Mouse (Mus musculus): ENCODE measurements around the gene Ppp1r3f. TPM values are rescaled to one million over a fixed set of nuclear protein-coding genes. Genes with fewer than 3 reads are reported as not detected.

Ppp1r3f gene
- total RNA-seq (2015) (0.05 and 0.09 TPM in 2 replicates), total RNA-seq (2017) (0.53 and 0.55 TPM in 2 replicates)

DNA sequence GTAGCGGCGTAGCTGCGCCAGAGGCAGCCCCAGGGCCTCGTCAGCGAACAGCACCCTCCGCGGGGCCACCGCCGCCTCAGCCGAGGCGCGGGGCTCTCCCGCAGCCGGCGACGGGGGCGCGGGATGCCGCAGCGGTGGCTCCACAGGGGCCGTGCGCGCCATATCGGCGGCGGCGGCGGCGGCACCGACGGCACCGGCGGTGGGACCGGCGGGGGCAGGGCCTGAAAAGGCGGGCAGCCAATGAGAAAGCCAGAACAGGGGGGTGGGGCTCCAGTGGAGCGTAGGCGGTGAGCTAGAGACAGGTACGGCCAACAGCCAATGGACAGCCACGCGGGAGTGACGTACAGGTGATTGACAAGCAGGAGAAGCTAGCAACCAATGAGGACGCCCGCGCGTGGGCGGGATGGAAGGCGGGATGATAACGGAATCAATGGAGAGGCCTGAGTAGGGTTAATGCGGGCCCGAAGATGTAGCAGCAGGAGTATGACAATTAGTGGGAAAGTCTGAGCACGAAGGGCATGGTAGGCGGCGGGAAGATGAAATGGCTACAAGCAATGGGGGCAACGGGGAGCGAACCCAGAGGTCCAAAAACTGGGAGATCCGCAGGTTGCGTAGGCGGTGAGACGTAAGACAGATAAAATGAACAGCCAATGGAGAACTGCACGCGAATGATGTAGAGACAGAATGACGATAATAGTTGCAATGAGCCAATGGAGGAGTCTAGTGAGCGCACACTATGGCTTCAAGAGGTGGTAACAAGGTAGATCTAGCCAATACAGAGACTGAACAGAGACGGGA, at the start of gene Ppp1r3f:
Ppp1r3f (minus strand) TSS at position 197 of the 798 bp plus-strand sequence.
- peak; percentile 98 for ATAC-seq (ENCODE audit: poor library complexity, severe bottlenecking)

DNA sequence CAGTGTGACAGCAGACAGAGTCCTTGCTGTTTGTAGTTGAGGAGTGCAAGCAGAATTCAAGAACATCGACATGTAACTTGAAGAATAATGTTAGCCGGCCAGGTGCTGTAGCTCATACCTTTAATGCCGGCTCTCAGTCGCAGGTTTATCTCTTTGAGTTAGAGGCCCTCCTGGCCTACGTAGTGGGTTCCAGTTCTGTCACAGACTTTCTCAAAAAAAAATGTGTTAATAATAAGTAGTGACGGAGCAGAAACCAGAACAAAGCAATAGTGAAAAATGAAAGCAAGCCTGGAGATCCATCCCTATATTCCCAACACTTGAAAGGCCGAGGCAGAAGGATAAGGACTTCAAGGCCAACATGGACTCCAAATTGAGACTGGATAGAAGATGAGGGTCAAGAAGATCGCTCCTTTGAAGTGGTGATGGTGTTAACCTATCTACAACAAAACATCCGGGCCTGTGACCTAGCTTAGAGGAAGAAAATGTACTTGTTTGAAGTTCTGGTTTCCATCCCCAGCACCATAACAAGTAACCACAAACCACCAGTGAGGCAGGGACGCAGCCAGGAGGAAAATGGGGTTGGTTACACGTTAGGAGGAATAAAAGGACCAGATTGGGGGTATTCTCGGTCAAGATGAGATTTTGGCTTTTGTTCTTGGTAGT, 43.9 kb upstream of the Ppp1r3f start:
- ATAC-seq (ENCODE audit: poor library complexity, severe bottlenecking) = no peak; the same call in 1 of the 2 replicates

DNA sequence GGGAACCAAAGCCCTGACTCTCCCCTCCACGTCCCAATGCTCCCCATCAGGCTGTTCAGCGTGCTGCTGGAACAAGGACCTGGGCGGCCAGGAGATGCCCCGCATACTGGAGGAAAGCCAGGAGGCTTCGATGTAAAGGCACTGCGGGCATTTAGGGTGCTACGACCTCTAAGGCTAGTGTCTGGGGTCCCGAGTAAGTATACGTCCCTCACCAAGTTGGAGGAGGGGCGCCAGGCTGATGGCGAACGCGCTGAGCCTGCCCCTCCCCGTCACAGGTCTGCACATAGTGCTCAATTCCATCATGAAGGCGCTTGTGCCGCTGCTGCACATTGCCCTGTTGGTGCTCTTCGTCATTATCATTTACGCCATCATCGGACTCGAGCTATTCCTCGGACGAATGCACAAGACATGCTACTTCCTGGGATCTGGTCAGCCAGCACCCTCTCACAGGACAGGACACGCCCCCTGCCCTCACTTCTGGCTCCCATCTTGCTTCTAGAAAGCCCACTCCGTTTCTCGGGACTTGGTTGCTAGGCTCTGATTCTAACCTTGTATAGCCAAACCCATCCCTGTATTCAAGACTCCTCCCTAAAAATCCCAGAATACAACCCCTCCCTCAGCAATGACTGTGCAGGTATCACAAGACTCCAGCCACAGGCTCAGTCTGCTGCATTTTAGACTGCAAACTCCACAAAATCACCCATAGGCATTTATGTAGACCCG, 36.6 kb upstream of the Ppp1r3f start:
- ATAC-seq (ENCODE audit: poor library complexity, severe bottlenecking) = no peak

DNA sequence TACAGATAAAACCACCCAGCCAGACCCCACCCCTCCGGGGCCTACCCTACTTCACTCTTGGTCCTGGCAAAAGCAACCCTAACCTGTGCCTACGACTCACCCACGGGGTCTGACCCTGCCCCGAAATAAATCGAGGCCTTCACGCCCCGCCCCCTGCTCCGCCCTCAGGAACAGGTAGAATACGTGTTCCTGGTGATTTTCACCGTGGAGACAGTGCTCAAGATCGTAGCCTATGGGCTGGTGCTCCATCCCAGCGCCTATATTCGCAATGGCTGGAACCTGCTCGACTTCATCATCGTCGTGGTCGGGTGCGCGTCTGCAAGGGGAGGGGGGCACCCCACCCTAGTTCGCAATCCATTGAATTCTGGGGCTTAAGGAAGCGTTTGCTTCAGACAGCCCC, 36.0 kb upstream of the Ppp1r3f start:
- ATAC-seq (ENCODE audit: poor library complexity, severe bottlenecking) = no peak

DNA sequence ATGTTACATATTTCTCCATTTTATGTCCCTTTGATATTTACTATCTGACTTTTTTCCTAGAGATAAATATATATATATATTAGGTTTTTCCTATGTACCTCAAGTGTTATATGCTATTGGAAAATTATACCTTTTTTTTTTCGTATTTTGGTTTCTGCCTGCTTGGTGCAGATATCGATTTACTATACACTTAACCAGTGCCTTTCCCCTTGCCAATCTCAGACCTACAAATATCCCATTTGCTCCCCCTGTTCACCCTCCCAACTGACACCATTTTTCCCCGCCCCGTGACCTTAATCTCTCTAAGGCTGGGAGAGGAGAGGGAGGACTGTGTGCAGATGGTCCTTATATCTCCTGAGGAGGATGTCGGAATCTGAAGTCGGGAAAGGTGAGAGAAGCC, 32.7 kb upstream of the Ppp1r3f start, which contains the start of gene Cacna1f:
Cacna1f (plus strand) TSS at position 301 of the 400 bp plus-strand sequence.
- no peak for ATAC-seq (ENCODE audit: poor library complexity, severe bottlenecking)

DNA sequence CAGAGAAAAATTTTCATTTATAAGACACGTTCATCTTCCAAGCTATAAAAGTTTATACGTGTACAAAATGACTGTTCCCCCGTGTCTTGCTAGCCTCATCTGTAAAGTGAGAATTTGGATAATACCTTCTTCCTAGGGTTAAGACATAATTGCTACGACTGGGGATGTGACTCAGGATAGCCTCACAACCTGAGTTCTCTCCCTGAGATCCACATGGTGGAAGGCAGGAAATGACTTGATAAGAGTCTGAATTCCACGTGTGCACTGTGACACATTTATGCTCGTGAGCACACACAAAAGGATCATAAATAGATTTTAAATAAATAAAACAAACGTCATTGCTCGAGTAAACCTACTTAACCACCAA, 31.5 kb upstream of the Ppp1r3f start:
- ATAC-seq (ENCODE audit: poor library complexity, severe bottlenecking) = 0 out of 2 replicates have a peak, but pooled peaks have one; percentile 7

DNA sequence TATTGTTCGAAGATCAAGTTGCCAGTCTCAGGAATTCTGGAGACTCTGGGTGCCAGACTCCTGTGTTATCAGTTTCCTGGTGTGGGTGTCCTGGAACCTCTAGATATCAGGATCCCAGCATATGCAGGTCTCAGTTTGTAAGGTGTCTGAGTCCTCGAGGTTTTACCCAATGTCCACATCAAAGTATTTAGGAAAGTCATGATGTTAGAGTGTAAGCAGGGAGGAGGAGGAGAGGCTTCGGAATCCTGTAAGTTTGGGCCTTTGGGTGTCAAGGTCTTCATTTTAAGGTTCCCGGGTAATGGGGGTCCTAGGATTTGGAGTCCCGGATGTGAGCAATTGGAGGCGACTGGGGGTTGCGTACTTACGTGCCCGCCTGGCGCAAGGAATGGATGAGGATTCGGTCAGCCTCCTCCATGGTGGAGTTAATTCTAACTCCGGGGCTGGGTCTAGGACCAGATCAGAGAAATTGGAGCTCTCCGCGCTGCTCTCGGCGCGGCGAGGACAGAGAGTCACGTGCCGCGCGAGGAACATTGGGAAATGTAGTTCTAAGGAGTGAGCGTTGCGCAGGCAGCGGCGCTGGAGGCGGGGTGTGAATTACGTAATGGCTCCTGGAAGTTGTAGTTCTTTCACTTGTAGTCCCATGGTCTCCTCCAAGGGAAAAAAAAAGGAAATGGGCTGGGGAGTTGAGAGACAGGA, 30.9 kb upstream of the Ppp1r3f start, which contains the start of gene Ccdc22:
Ccdc22 (minus strand) TSS at position 639 of the 696 bp plus-strand sequence.
- ATAC-seq (ENCODE audit: poor library complexity, severe bottlenecking) = peak; percentile 97

DNA sequence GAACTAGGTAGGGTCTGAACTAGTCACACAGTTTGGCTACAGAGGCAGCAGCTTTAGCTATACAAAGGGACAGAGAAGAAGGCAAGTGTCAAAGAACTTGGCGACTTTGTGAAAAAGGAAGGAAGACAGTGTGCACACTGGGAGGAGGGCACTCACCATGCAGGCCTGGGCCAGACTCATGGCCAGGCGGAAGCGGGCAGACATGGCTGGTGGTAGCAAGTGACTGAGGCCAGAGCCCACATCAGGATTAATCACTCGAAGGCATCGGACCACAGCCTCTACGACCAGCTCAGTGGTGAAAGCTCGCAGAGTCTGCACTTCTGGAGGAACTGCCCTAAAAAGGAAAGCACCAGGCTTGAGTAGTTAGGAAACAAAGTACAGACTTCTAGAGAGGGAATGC, 29.9 kb upstream of the Ppp1r3f start:
- peak; percentile 72 for ATAC-seq (ENCODE audit: poor library complexity, severe bottlenecking)

DNA sequence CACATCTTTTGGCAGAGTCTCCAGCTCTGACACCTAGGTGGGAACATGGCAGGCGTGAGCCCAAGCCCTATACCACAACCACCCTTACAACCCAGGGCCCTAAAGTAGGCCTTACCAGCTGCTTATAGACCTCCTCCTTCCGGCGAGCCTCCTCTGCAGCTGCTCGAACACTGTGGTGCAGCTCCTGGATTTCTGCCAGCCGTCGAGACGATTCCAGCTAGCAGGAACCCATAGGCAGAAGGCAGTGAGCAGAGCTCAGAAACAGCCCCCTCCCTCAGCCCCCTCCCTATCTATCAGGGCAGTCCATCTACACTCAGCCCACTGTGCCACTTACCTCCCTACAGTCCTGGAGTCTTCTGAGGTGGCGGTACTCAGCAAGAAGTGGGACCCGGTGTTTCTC, 21.3 kb upstream of the Ppp1r3f start:
- no peak for ATAC-seq (ENCODE audit: poor library complexity, severe bottlenecking)

DNA sequence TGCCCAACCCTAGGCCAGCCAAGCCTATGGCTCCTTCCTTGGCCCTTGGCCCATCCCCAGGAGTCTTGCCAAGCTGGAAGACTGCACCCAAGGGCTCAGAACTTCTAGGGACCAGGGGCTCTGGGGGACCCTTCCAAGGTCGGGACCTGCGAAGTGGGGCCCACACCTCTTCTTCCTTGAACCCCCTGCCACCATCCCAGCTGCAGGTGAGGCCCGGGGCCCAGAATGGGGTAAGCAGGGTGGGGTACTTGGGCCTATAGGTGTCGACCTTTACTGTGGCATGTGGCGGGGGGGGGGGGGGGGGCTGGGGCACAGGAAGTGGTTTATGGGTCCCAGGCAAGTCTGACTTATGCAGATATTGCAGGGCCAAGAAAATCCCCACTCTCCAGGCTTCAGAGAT, 12.3 kb upstream of the Ppp1r3f start:
- no peak for ATAC-seq (ENCODE audit: poor library complexity, severe bottlenecking)

DNA sequence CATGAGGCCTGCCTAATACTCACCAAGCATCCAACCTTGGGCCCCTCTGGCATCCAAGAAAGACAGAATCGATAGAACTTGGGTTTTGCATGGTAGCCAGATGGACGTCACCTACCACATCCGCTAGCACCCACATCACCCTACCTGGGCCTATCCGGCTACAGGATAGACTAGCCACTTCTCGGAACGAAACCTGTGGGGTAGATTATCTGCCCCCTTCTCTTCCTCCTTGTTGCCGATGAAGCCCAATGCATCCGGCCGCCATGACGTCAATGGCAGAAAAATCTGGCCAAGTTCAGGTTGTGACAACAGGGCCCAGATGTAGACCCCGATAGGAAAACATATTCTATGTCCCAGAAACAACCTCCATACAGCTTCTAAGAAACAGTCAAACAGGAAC, 9.8 kb upstream of the Ppp1r3f start:
- ATAC-seq (ENCODE audit: poor library complexity, severe bottlenecking) = no peak

DNA sequence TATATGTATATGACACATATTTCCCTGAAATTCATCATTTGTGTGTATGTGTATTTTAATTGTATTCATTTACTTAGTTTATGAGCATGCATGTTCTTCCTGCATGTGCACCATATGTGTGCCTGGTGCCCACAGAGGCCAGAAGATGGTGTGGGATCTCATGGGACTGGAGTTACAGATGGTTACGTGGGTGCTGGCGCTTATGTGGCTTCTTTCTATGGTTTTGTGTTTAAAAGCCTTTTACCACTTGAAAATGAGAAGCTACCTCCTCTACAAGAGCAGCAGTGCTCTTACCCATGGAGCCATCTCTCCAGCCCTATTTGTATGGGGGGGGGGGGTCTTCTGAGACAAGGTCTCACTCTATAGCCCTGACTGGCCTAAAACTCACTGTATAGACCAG, 7.1 kb upstream of the Ppp1r3f start:
- ATAC-seq (ENCODE audit: poor library complexity, severe bottlenecking) = no peak

DNA sequence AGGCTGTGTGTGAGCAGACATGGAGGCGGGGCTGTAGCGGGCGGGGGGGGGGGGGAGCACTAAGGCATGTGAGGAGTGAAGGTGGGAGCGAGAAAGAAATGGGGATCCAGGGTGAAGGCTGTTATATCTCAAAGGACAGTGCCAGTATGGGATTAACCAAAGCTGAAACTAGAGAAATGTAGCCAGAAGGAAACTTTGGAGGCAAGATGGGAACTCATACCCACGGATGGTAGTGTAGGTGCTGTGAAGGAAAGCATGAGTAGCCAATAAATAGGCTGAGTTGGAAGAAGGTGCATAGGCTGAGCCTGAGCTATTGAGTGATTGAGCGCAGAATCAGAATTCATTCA, 775 bp upstream of the Ppp1r3f start:
- ATAC-seq (ENCODE audit: poor library complexity, severe bottlenecking) = no peak

DNA sequence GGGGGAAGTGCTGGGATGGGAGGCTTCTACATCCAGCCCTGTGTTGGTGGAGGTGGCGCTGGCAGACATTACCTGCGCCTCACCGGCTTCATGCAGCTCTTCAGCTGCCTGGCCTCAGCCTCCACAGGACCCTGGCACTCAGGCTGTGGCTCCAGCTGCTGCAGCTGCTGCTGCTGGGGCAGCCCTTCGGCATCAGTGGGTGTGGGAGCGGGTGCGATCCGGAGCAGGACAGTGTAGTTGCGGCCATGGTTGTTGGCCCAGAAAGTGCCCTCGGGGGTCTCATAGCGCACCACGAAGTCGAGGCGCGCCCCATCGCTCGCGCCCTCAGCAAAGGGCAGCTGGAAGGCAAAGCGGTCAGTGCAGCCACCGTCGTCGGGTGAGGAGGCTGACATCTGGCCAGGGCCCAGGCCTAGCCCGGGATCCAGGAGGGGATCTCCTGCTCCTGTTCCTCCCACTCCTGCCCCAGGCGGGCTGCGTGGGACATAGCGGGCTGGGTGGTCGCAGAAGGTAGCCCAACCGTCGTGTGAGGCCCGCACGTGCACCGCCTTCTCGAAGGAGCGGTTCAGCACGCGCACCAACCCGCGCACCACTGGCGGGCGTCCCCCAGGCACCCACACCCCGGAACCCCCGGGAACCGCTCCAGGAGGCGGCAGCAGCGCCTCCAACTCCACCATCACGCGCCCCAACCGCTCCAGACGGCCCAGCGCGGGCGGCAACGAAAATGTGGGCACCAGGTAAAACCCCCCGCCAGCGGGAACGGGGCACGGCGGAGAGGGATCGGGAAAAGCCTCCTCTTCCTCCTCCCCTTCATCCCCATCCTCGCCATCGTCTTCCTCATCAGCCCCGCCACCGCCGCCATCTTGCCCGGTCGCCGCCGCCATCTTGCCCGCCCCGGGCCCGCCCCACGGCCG, 652 bp downstream of the Ppp1r3f start, which contains the start of gene Foxp3:
Foxp3 (plus strand) TSS at position 469 of the 911 bp plus-strand sequence.
- ATAC-seq (ENCODE audit: poor library complexity, severe bottlenecking) = peak; percentile 19; the same call in 1 of the 2 replicates

DNA sequence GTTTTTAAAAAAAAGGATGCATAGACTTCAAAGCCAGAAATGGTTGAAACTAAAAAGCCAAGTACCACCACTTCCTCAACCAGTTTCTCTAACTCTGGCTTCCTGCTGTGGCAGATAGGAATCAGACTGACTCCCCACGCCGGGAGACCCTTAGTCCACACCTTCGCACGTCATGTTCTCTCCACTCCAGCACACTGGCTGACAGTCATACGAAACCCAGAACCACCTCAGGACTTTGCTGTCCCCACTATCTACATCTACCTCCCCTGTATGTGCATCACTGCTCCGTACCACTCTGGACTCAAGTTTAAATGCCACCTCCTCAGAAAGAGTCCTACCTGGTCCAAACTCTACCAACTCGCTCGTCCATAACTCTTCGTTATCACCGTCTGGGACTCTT, 1.6 kb downstream of the Ppp1r3f start:
- no peak for ATAC-seq (ENCODE audit: poor library complexity, severe bottlenecking)

DNA sequence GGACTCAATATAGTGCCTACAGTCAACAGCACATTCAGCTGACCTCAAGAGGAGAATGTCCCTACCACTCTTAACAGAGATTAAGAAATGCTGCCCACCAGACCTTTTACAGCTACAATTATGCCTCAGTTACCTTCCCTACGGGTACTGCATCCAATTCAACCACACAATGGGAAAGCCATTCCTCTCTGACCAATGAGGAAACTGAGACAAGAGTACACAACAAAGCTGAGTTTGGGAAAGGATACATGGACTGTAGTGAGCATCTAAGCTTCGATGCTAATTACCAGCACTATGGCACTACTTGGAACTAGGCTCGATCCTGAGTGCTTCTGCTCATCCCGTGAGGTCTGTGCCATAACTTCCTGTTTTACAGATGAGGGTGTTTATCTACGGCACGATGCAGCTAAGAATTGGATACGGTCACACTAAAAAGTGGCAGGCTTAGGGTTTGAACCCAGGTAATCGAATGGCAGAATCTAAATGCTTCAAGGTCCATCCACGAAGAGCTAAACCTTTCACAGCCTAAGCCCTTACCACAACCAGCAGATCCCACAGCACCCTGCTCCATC, 2.4 kb downstream of the Ppp1r3f start:
- no peak for ATAC-seq (ENCODE audit: poor library complexity, severe bottlenecking)

DNA sequence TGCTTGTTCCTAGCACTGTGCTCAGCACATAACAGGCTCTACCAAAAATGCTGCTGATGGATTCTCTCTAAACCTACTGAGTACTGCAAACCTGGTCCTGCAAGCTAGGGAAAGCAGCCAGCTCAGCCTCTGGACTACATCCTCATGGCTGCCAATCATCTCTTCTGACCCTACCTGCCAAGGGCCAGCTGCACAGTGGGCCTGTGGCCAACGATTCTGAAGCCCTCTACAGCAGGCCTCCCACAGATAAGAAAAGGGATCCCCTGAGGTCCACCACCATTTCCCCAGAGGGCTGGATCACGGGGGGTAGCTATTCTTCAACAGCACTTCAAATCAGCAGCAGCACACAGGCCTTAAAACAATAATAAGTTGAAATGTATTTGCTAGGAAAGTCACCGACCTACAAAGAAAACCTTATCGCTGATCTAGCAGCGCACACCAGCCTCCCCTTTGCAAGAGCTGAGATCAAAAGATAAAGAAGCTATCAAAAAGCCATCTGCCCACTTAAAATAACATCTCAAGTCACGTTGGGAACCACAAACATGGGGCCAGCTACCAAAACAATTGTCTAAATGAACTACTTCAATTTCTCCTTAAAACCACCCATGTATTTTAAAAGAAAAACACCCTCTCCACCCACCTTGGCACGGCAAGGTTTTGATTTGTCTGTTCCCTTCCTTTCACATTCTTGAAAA, 3.5 kb downstream of the Ppp1r3f start:
- no peak for ATAC-seq (ENCODE audit: poor library complexity, severe bottlenecking)

DNA sequence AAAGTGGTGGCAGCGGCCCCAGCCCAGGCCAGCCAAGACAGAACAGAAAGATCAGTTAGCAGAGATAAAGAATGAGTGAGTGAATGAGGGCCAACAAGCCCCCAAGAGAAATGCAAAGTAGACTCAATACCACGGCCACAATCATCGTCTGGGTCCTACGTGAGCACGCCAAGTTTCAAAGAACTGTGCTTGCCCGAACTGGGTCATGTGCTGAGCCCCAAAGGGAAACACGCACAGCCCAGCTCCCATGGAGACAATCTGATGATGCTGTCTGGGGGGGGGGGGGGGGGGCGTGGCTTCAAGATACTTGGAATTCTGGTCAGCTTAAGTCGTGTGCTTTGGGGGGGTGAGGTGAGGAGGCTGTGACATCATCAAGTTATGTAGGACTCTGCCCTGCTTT, 6.6 kb downstream of the Ppp1r3f start:
- ATAC-seq (ENCODE audit: poor library complexity, severe bottlenecking) = no peak

DNA sequence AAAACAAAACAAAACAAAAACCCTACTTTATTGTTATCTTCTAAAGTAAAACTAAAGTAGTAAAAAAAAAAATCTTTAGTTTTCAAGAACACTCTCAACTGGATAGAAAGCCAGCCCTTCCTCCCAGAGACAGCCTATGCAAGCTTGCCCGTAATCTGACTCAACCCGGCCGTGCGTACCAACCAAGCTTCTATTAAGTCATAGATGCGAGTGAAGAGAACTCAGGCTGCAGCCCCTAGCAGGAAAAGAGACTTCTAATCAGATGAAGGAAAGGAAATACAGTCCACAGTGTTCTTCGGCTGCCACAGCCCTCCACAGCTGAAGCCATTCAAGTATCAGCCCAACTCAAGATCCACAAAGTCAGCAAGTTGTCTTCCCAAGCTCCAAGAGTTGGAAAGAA, 7.7 kb downstream of the Ppp1r3f start:
- ATAC-seq (ENCODE audit: poor library complexity, severe bottlenecking) = no peak
